Mouse (Mus musculus): ENCODE data around the gene Slc43a3. TPM values are rescaled to one million over a fixed set of nuclear protein-coding genes. Genes with fewer than 3 reads are reported as not detected.
"Not testable (repeated sequence)": the region's sequence is repeated elsewhere in the genome, so short reads cannot be mapped to it uniquely, and the experiment has no call there.

Gene Slc43a3
- polyA plus RNA-seq (2012; rRNA removed) = 10.1 and 10.6 TPM in 2 replicates

- TF ChIP-seq CTCF (IDR thresholded peaks at IDR 0.05; ENCODE audit: borderline replicate concordance, extremely low read depth, insufficient read depth, insufficient read length) = no peak
- TF ChIP-seq POLR2A (IDR thresholded peaks at IDR 0.05; ENCODE audit: borderline replicate concordance, extremely low read depth, insufficient read depth, insufficient read length, poor library complexity, severe bottlenecking) = no peak
- peak; percentile 62 for DNase-seq (ENCODE audit: low read depth)
Observed at GRCm38 (mm10) chr2:84936474-84937429, at the start of gene Slc43a3. Gene Slc43a3, plus strand, starts transcription at chr2:84936579.

- peak; percentile 91 for DNase-seq (ENCODE audit: low read depth)
- TF ChIP-seq CTCF (IDR thresholded peaks at IDR 0.05; ENCODE audit: borderline replicate concordance, extremely low read depth, insufficient read depth, insufficient read length) (no peak), POLR2A (IDR thresholded peaks at IDR 0.05; ENCODE audit: borderline replicate concordance, extremely low read depth, insufficient read depth, insufficient read length, poor library complexity, severe bottlenecking) (0 out of 2 replicates have a peak, but pooled peaks have one; percentile 17)
Observed at GRCm38 (mm10) chr2:84886821-84887281, 49.5 kb upstream of the Slc43a3 start.

GRCm38 (mm10) chr2:84887411-84888271, 48.7 kb upstream of the Slc43a3 start:
- DNase-seq (ENCODE audit: low read depth) = peak; percentile 77
- TF ChIP-seq CTCF (IDR thresholded peaks at IDR 0.05; ENCODE audit: borderline replicate concordance, extremely low read depth, insufficient read depth, insufficient read length) = no peak
- TF ChIP-seq POLR2A (IDR thresholded peaks at IDR 0.05; ENCODE audit: borderline replicate concordance, extremely low read depth, insufficient read depth, insufficient read length, poor library complexity, severe bottlenecking) = no peak

- TF ChIP-seq POLR2A (IDR thresholded peaks at IDR 0.05; ENCODE audit: borderline replicate concordance, extremely low read depth, insufficient read depth, insufficient read length, poor library complexity, severe bottlenecking) (no peak), CTCF (IDR thresholded peaks at IDR 0.05; ENCODE audit: borderline replicate concordance, extremely low read depth, insufficient read depth, insufficient read length) (peak; percentile 71; the same call in 1 of the 2 replicates)
- DNase-seq (ENCODE audit: low read depth) = peak; percentile 95
Observed at GRCm38 (mm10) chr2:84888657-84889315, 47.6 kb upstream of the Slc43a3 start.

- TF ChIP-seq CTCF (IDR thresholded peaks at IDR 0.05; ENCODE audit: borderline replicate concordance, extremely low read depth, insufficient read depth, insufficient read length) (no peak), POLR2A (IDR thresholded peaks at IDR 0.05; ENCODE audit: borderline replicate concordance, extremely low read depth, insufficient read depth, insufficient read length, poor library complexity, severe bottlenecking) (no peak)
- no peak for DNase-seq (ENCODE audit: low read depth)
Observed at GRCm38 (mm10) chr2:84889316-84890044, 46.9 kb upstream of the Slc43a3 start.

GRCm38 (mm10) chr2:84890045-84890340, 46.4 kb upstream of the Slc43a3 start:
- TF ChIP-seq CTCF (IDR thresholded peaks at IDR 0.05; ENCODE audit: borderline replicate concordance, extremely low read depth, insufficient read depth, insufficient read length) = peak; percentile 88
- no peak for TF ChIP-seq POLR2A (IDR thresholded peaks at IDR 0.05; ENCODE audit: borderline replicate concordance, extremely low read depth, insufficient read depth, insufficient read length, poor library complexity, severe bottlenecking)
- peak; percentile 83 for DNase-seq (ENCODE audit: low read depth)

GRCm38 (mm10) chr2:84893359-84893758, 43.0 kb upstream of the Slc43a3 start:
- no peak for TF ChIP-seq POLR2A (IDR thresholded peaks at IDR 0.05; ENCODE audit: borderline replicate concordance, extremely low read depth, insufficient read depth, insufficient read length, poor library complexity, severe bottlenecking)
- TF ChIP-seq CTCF (IDR thresholded peaks at IDR 0.05; ENCODE audit: borderline replicate concordance, extremely low read depth, insufficient read depth, insufficient read length) = no peak
- peak; percentile 54 for DNase-seq (ENCODE audit: low read depth)

GRCm38 (mm10) chr2:84895495-84896198, 40.7 kb upstream of the Slc43a3 start:
- TF ChIP-seq CTCF (IDR thresholded peaks at IDR 0.05; ENCODE audit: borderline replicate concordance, extremely low read depth, insufficient read depth, insufficient read length) (no peak), POLR2A (IDR thresholded peaks at IDR 0.05; ENCODE audit: borderline replicate concordance, extremely low read depth, insufficient read depth, insufficient read length, poor library complexity, severe bottlenecking) (no peak)
- DNase-seq (ENCODE audit: low read depth) = no peak

GRCm38 (mm10) chr2:84896686-84897085, 39.7 kb upstream of the Slc43a3 start:
- not testable (repeated sequence) for DNase-seq (ENCODE audit: low read depth)

GRCm38 (mm10) chr2:84912722-84913121, 23.7 kb upstream of the Slc43a3 start:
- TF ChIP-seq POLR2A (IDR thresholded peaks at IDR 0.05; ENCODE audit: borderline replicate concordance, extremely low read depth, insufficient read depth, insufficient read length, poor library complexity, severe bottlenecking) (no peak), CTCF (IDR thresholded peaks at IDR 0.05; ENCODE audit: borderline replicate concordance, extremely low read depth, insufficient read depth, insufficient read length) (no peak)
- DNase-seq (ENCODE audit: low read depth) = no peak

All from brain, embryonic 14.5 days (tissue).